Mouse (Mus musculus): ENCODE measurements around the gene Snrnp35.
A peak's percentile ranks its signal among the peaks of the same experiment; 100 is the strongest.

The Snrnp35 gene

DNA sequence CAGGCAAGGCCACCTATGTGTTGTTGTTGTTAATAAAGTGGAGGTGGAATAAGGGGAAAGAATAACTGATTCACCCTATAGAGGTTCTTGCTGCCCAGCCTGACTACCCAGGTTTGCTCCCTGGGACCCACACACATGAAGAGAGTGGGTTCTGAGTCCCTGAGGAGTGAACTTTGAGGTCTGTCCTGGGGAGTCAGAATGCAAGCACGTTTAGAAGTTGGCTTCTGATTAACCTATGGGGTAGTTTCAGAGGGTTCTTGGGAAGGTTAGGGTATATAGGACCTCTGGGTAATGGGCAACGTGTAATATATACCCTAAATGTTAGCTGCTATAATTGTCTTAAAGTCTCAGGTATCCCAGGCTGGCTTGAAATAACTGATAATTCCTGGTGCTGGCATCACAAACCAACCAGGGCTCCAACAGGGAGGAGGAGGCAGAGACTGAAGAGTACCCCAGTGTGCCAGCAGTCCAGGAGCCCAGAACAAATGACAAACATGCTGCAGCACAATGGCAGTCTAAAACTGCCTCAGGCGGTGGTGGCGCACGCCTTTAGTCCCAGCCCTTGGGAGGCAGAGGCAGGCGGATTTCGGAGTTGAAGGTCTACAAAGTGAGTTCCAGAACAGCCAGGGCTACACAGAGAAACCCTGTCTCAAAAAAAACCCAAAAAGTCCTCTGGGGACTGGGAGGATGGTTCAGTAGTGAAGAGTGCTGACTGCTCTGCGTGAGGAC lies 20.5 kb upstream of the Snrnp35 start:
- DNase-seq (ENCODE audit: low read depth, low spot score): no peak

DNA sequence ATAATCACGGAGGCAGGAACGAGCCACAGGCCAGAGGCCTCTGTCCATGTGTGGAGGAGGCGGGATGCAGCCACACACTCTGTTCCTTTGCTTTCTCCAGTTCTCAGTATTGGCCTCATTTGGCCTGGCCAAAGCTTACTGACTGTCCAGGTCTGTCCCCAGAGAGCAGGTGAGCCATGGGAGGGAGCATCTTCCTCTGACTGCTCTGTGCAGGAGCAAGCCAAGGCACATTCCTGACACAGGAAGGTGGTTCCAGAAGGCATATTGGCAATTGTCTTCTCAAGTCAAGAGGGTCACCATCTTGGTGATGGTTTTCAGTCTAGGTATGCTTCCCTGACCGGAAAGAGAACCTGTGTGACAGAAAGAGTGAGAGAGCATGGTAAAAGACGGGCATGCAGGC lies 19.5 kb upstream of the Snrnp35 start:
- no peak for DNase-seq (ENCODE audit: low read depth, low spot score)

DNA sequence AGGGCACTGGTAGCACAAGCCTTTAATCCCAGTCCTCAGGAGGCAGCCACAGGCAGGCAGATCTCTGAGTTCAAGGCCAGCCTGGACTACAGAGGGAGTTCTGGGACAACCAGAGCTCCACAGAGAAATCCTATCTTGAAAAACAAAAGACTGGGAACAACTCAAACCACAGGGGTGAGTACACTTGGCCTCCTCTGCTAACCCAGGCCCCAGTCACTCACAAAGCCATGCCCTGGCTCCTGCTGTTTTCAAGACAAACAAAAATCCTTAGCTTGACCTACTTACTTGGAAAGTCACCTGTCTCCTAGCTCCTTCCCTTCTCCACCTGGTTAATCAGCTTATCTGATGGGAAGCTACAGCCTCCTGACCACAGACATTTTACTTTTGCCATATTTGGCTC lies 18.0 kb upstream of the Snrnp35 start:
- DNase-seq (ENCODE audit: low read depth, low spot score): no peak

DNA sequence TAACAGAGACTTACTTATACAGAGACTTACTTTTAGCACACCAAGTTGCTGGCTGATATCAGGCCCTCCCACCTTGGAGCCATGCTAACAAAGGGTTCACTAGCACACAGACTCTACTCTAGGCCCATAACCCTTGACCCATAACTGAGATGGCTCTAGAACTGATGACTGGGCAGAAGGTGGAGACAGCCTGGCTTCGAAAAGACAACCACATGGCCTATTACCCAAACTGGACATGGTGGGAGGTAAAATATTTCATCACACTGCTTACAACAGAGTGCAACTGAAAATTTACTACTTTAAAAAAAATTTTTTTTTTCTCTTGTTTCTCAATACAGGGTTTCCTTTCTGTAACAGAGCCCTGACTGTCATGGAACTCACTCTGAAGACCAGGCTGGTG lies 15.2 kb upstream of the Snrnp35 start:
- no peak for DNase-seq (ENCODE audit: low read depth, low spot score)

GRCm38 (mm10) chr5:124468365-124468764 lies 14.6 kb upstream of the Snrnp35 start:
- DNase-seq (ENCODE audit: low read depth, low spot score): no peak

DNA sequence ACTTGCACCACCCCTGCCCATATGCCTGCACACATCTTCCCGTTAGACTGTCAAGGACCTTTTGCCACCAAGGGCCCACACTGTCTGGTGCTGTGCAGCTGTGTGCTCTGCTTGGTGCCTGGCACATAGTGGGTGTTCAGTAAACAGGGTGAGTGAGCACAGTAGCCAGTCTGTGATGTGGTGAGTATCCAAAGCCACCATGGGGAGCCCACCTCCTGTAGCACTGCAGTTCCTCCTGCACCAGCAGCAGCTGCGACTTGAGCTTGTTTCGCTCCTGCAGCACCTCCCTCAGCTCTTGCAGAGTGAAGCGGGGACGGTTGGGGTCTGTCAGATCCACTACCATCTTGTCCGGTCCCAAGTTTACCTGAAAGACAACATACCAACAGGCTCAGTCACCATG lies 13.4 kb upstream of the Snrnp35 start:
- no peak for DNase-seq (ENCODE audit: low read depth, low spot score)

- DNase-seq (ENCODE audit: low read depth, low spot score): no peak
Observed at GRCm38 (mm10) chr5:124470591-124471171, 12.3 kb upstream of the Snrnp35 start.

- DNase-seq (ENCODE audit: low read depth, low spot score): no peak
Observed at GRCm38 (mm10) chr5:124478873-124479204, 4.1 kb upstream of the Snrnp35 start.

DNA sequence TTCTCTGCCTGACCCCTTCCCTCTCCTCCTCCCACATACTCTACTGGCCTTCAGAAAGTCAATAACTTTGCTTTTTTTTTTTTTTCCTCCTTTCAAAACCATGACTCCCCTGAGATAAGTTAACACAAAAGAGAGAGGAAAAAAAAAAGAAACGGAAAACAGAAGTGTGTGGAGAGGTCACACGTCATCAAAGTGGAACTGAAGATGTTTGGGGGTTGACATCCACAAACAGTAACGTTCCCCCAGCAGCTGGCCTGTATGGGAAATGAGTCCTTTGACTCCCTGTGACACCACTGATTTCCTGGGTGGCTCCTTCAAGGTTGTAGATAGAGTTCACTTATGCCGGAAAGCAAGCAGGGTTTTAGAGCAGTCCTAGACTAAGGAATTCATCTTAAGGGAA lies 2.8 kb upstream of the Snrnp35 start:
- DNase-seq (ENCODE audit: low read depth, low spot score): peak; percentile 56

- DNase-seq (ENCODE audit: low read depth, low spot score): no peak
Observed at GRCm38 (mm10) chr5:124481714-124482113, 1.2 kb upstream of the Snrnp35 start.

GRCm38 (mm10) chr5:124482436-124482965 lies 433 bp upstream of the Snrnp35 start:
- no peak for DNase-seq (ENCODE audit: low read depth, low spot score)

DNA sequence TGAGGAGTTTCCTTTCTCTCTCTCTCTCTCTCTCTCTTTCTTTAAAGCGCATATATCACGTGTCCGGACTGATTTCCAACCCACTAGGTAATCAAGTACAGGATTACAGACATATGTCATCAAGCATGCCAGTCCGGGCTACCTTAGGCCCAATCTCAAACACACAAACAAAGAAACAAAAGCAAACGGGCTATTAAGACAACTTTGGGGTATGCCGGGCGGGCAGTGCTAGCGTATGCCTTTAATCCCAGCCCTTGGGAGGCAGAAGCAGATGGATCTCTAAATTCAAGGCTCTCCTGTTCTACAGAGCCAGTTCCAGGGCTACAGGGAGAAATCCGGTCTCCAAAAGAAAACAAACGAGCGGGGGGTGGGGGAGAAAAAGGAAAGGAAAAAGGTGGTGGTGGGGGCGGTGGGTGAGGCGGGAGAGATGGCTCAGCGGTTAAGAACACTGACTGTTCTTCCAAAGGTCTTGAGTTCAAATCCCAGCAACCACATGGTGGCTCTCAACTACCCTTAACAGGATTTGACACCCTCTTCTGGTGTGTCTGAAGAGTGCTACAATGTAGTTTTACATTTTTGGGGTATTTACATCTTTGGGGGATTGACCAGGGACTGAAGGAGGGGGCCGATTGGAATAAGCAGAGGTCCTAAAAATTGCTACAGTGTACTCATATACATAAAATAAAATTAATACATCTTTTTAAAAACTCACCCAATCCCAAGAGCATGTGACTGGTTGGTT lies 892 bp downstream of the Snrnp35 start:
- no peak for DNase-seq (ENCODE audit: low read depth, low spot score)

DNA sequence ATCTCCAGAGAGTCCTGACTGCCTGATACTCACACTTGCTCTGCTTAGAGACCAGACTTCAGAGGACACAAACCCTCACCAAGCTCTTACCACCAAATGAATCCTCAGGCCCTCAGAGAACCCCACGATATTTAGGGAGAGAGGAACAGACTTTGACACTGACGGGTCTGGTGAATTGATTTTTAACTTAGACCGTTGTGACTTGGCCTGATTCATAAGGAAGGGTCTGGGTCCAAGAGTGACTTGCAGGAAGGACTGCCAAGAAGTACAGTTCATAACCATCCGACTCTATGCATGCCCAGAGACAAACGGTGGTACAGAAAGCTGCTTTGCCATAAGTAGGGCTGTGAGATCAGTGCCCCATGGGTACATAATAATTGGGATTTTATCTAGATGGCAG lies 2.7 kb downstream of the Snrnp35 start:
- no peak for DNase-seq (ENCODE audit: low read depth, low spot score)

- DNase-seq (ENCODE audit: low read depth, low spot score): no peak
Observed at GRCm38 (mm10) chr5:124488885-124489284, 6.0 kb downstream of the Snrnp35 start.

DNA sequence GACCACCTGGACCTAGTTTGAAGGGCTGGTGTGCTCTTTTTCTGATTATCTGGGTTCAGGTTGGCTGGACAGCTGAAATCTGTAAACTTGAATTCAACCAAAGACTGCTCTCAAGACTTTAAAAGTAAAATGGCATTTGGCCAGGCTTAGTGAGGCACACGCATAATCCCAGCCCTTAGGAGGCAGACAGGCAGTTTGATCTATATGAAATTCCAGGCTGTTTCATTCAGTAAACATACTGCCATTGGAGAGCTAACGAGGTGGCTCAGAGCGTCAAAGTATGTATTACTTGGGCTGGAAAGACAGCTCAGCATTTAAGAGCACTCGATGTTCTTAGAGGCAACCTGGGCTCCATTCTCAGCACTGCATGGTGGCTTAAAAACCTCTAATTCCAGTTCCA lies 8.8 kb downstream of the Snrnp35 start:
- DNase-seq (ENCODE audit: low read depth, low spot score): no peak

DNA sequence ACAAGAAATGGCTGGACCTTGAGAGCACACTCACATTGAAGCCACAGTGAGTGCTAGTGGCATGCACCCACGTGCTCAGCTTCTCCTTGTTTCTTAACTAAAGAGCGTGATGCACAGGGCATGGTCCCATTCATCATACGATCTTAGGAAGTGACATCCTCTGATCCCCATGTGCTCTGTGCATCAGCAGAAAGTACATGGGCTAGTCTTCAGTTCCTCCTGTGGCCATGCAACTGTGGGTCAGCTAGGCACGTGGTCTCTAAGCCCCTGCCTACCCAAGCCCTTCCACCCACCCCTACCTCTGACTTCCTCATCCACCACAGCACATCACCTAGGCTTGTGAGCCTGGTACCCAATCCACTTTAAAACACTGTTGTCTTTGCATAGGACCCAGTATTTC lies 9.7 kb downstream of the Snrnp35 start:
- no peak for DNase-seq (ENCODE audit: low read depth, low spot score)

DNA sequence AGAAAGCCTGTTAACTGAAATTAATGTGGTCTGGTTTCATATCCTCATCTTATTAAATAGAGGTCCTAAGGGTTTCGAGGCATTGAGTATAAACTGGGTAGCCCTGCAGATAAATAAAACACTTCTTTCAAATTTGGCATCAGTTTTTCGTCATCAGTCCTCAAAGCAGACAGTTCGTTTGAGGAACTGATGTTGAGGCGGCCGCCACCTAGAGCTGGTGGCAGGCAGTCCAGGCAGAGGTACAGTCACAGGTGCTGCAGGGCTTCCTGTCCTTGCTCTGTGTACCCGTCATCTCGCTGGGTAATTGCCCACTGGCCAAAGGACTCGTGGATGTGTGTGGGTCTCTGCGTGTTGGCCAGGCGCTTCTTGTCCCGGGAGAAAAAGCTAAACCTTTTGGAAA lies 10.5 kb downstream of the Snrnp35 start:
- peak; percentile 49 for DNase-seq (ENCODE audit: low read depth, low spot score)

DNA sequence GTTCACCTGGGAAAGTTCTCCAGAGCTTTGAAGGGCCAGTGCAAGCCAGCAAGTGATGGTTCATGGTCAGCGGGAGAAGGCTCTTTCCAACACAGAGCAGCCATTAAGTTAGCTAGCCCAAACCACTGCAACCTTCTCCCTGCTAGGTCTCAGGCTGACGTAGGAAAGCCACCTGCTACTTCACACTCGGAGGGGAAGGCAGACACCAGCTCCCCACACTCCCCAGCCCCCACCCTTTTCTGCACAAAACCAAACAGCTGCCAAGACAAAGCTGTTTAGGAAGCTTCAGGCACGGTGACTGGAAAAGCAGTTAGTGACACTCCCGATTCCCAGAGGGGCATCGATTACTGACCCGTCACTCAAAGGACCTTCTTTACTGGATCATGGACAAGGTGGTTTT lies 12.6 kb downstream of the Snrnp35 start:
- DNase-seq (ENCODE audit: low read depth, low spot score): no peak

GRCm38 (mm10) chr5:124496614-124497514 lies 13.9 kb downstream of the Snrnp35 start:
- DNase-seq (ENCODE audit: low read depth, low spot score): peak; percentile 87

- no peak for DNase-seq (ENCODE audit: low read depth, low spot score)
Observed at GRCm38 (mm10) chr5:124498221-124498876, 15.4 kb downstream of the Snrnp35 start.

DNA sequence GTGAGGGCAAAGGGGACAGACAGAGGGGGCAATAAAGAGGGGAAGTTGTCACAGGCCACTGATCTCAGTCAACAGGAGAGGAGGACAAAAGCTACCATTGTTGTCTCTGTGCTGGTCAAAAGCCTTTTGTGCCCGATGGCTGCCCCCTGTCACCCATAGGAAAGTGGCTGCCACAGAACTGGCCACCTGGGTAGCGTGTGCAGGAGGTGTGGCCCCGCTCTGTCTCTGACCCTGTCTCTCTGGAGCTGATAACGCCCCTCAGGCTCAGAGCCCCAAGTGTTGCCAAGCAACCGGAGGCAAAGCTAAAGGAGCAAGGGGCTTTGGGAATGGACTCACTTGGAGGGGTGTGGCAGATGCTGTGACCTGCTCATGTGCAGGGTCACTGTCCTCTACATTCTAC lies 16.1 kb downstream of the Snrnp35 start:
- DNase-seq (ENCODE audit: low read depth, low spot score): no peak
